Mouse (Mus musculus) lung, postnatal 14 days (tissue): ENCODE results near the gene Cmtm5.
"Not testable (repeated sequence)": the region's sequence is repeated elsewhere in the genome, so short reads cannot be mapped to it uniquely, and the experiment has no call there.

Experiments
- DNase-seq: peaks from one replicate; pipeline ENCODE4 v3.0.0; 2021

The Cmtm5 gene

DNA sequence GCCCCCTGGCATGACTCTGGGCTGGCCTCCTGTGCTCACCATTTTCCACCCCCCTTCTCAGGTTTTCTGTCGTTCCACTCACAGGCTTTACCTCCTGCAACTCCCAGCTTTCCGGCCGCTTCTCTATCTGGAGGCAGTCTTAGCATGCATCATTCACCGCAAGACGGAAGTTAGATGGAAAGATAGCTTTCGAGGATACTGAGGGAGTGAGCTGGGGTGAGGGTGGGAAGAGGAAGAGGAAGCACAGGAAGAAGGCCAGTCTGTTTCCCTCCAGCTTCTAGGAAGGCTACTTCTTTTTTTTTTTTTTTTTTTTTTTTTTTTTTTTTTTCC is 735 bp downstream of the Cmtm5 start:
- DNase-seq: no peak

- DNase-seq: no peak
These were observed 1.5 kb downstream of the Cmtm5 start for GRCm38 (mm10) chr14:54937361-54938182.

- no peak for DNase-seq
These were observed 2.6 kb downstream of the Cmtm5 start for GRCm38 (mm10) chr14:54938431-54939219.

DNA sequence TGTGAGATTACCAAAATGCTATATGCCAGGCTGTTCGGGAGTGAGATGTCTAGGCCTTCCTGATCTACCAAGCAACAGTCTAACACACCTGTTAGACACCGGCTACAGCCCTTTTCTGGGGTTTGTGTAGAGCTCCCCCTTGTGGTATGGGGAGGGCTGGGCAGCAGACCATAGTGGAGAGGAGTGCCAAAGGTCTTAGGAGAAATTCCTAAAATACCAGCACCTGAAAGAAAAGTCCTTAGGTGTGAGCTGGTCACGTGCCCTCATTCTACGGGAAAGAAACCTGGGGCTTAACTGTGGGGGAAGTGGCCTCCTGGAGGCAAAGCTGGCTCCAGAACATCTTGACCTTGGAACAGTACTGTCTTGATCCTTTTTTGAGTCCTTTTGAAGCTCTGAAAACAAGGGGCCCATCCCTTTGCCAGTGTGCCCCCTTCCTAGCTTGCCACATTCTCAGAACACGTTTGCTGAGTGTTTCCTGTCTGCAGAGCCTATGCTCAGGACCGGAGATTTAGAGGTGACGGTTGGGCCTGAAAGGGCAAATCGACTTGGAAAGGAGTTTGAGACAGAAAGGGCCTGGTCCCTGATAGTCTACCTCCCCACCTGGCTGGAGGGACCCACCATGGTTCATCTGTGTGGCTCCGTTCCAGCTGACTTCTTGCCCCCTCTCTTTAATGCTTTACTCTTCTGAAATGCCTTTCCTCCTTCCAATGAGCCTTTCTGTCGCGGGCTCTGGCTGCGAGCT is 3.5 kb downstream of the Cmtm5 start:
- DNase-seq: peak; percentile 79

DNA sequence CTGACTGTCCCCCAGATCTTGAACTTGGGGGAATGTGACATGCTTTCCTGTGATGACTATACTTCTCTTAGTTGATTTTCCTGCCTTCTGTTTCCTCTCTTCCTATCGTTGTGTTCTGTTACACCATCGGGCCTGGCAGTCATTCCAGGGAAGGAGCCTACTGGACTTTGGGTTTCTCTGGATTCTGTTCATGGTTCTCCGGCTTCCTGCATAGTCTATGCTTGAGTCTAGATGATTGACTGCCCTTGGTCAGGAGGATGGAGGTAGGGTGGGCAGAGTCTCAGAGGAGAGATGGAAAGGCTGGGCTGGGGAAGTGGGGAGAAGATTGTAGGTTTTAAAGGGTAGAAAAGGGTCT is 4.1 kb downstream of the Cmtm5 start:
- no peak for DNase-seq

- DNase-seq: no peak
These were observed 5.2 kb downstream of the Cmtm5 start for GRCm38 (mm10) chr14:54941024-54941978.

DNA sequence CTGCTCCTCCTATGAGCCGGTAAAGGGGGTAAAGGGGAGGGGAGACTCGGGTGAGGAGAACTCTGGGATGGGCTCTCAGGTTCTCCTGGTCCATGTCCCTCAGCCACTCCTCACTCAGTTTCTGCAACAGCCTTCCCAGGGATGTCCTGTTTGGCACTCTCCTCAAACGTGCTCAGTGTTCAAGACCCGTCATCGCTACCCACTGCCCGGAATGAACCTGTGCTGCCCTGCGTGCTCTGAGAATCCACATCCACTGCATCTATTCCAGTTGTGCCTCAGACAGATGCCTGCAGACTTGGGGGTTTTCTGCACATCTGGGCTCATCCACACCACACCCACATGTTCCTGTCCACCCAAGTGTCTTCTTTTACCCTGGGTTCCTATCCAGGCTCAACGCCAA is 6.4 kb downstream of the Cmtm5 start:
- no peak for DNase-seq

- DNase-seq: no peak
These were observed 7.9 kb downstream of the Cmtm5 start for GRCm38 (mm10) chr14:54943971-54944370.

DNA sequence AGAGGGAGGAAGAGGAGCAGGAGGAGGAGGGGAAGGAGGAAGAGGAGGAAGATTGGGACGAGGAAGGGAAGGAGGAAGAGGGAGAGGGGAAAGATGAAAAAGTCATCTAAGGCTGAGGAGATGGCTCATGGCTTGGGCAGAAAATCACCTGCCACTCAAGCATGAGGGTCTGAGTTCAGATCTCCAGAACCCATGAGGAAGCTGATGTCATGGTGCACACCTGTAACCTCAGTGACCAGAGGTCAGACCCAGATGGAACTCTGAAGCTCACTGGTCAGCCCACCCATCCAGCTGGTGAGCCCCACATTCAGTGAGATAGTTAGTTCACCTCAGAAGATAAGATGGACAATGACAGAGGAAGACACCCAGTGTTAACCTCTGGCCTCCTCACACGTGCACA is 8.9 kb downstream of the Cmtm5 start:
- DNase-seq: no peak

- DNase-seq: no peak
These were observed 10.1 kb downstream of the Cmtm5 start for GRCm38 (mm10) chr14:54945975-54946704.

- not testable (repeated sequence) for DNase-seq
These were observed 10.9 kb downstream of the Cmtm5 start for GRCm38 (mm10) chr14:54947008-54947407.

GRCm38 (mm10) chr14:54948781-54949180 is 12.7 kb downstream of the Cmtm5 start:
- no peak for DNase-seq

GRCm38 (mm10) chr14:54950493-54950892 is 14.4 kb downstream of the Cmtm5 start:
- DNase-seq: no peak

- DNase-seq: no peak
These were observed 15.5 kb downstream of the Cmtm5 start for GRCm38 (mm10) chr14:54951587-54951986.

DNA sequence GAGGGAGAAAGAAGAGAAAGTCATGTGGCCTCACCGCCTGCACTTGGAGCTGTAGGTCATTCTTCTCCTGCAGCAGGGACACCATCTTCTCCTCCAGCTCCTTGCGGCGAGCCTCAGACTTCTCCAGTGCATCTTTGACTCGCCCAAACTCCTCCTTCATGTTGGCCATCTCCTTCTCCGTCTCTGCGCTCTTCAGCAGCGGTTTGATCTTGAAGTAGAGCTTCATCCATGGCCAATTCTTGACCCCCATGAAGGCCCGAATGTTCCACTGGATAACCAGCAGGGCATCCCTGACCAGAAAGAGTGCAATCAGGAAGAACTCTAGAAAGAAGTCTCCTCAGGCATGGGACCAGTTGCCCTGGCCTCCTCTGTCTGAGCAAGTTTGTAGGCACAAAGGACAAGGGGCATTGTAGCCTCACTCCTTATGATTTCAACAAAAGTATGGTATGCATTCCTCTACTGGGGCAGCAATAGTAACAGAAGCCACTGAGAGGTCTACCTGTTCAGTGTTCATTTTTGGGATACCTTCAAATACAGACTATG is 17.7 kb downstream of the Cmtm5 start:
- DNase-seq: no peak

DNA sequence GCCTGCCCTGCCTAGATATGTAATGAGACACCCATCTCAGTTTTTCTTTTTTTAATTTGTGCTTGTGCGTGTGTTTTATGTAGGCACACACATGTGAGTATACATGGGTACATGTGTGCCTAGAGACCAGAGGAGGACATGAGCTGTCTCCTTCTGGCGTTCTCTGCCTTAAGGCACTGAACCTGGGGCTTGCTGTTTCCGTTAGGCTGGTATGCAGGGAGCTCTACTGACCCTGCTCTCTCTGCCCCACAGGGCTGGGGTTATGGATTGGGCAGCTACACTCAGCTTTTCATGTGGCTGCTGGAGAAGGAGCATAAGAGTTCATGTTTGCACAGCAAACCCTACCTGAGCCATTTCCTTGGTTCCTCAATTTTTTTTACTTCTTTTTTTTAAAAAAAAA is 18.4 kb downstream of the Cmtm5 start:
- DNase-seq: no peak

DNA sequence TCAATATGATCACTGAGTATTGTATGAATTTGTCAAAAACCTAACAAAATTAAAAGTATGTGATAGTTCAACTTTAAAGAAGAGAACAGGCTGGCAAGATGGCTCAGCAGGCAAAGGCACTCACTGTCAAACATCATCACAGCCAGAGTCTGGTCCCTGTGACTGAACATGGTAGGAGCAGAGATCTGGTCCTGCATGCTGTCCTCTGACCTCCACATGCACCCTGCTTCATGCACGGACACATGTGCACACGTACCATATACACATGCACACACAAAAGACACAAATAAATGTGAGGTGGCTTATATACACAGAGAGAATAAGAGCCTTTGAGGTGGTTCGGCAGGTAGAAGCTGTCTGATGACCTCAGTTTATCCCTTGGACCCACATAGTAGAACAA is 19.4 kb downstream of the Cmtm5 start:
- DNase-seq: no peak

GRCm38 (mm10) chr14:54956533-54956932 is 20.5 kb downstream of the Cmtm5 start:
- no peak for DNase-seq

DNA sequence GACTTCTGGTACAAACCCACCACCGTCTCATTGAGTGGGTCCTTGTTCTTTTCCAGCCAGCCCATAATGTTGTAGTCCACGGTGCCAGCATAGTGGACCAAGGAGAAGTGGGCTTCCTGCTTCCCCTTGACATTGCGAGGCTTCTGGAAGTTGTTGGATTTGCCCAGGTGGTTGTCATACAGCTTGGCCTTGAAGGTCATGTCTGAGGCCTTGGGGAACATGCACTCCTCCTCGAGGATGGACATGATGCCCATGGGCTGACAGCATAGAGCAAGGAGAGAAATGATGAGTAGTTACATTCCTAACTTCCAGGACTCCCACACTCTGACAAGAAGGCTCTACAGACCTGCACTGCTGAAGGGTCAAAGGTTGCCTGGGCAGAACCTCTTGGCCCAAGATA is 22.4 kb downstream of the Cmtm5 start:
- DNase-seq: no peak

GRCm38 (mm10) chr14:54959197-54959596 is 23.1 kb downstream of the Cmtm5 start:
- DNase-seq: no peak

- DNase-seq: not testable (repeated sequence)
These were observed 24.0 kb downstream of the Cmtm5 start for GRCm38 (mm10) chr14:54959853-54960613.
